Mouse (Mus musculus) kidney, adult 2 months (tissue): Measurements from ENCODE around the gene Xcl1.

Experiments used
- CTCF ChIP-seq: fragments of 200-500 bp; conservative IDR thresholded peaks from 2 replicates; pipeline ENCODE4 v1.5.1; 2011; ENCODE audit warnings: low read depth, mild to moderate bottlenecking, control low read depth, low read length, moderate library complexity, mixed read lengths; ENCODE audit not compliant: insufficient read depth, insufficient read length
- POLR2A ChIP-seq: fragments of 200-500 bp; IDR thresholded peaks from one replicate; pipeline ENCODE4 v1.6.1; 2011; ENCODE audit warnings: low read depth, low read length, control low read depth

- TF ChIP-seq CTCF (no peak), POLR2A (no peak)
Observed at GRCm38 (mm10) chr1:164900226-164900625, 35.1 kb downstream of the Xcl1 start.
